Mouse (Mus musculus): ENCODE data around the gene Hectd4. TPM values are rescaled to one million over a fixed set of nuclear protein-coding genes. Genes with fewer than 3 reads are reported as not detected.

The Hectd4 gene
- polyA plus RNA-seq, 1 experiment from 2014 or later, result 4.1 TPM

- H3K27ac ChIP-seq, result no peak overlapping the region
- no peak overlapping the region for H3K9ac ChIP-seq
- ATAC-seq (ENCODE audit: insufficient number of reproducible peaks, low FRiP score, low TSS enrichment, low read depth), result no peak
- H3K4me2 ChIP-seq, result no peak overlapping the region
- H3K9me3 ChIP-seq, result no peaks in the 10 kb centered on the region
- WGBS, result 94% methylated on average over 8 of the region's 8 CpGs
- no peaks in the 10 kb centered on the region for H3K27me3 ChIP-seq
- H3K36me3 ChIP-seq, result peaks cover 50% of the 10 kb centered on the region
- no peak overlapping the region for H3K4me3 ChIP-seq
- no peaks in the 10 kb centered on the region for H3K4me1 ChIP-seq
These were observed 42.4 kb downstream of the Hectd4 start for GRCm38 (mm10) chr5:121262415-121262814.

- no peak for ATAC-seq (ENCODE audit: insufficient number of reproducible peaks, low FRiP score, low TSS enrichment, low read depth)
- Histone ChIP-seq H3K27me3 (no peaks in the 10 kb centered on the region), H3K4me2 (no peak overlapping the region), H3K9ac (no peak overlapping the region), H3K27ac (no peak overlapping the region), H3K36me3 (peaks cover 60% of the 10 kb centered on the region), H3K4me1 (no peaks in the 10 kb centered on the region), H3K9me3 (no peaks in the 10 kb centered on the region), H3K4me3 (no peak overlapping the region)
- 88% methylated on average over 2 of the region's 2 CpGs for WGBS
These were observed 44.6 kb downstream of the Hectd4 start for GRCm38 (mm10) chr5:121264593-121264992.

- ATAC-seq (ENCODE audit: insufficient number of reproducible peaks, low FRiP score, low TSS enrichment, low read depth), result no peak
- H3K36me3 ChIP-seq, result peaks cover 64% of the 10 kb centered on the region
- 88% methylated on average over 7 of the region's 7 CpGs for WGBS
These were observed 46.8 kb downstream of the Hectd4 start for GRCm38 (mm10) chr5:121266741-121267382.

GRCm38 (mm10) chr5:121271046-121271445 is 51.0 kb downstream of the Hectd4 start:
- no peaks in the 10 kb centered on the region for H3K4me1 ChIP-seq
- H3K27ac ChIP-seq, result no peak overlapping the region
- H3K27me3 ChIP-seq, result no peaks in the 10 kb centered on the region
- H3K9ac ChIP-seq, result no peak overlapping the region
- H3K4me2 ChIP-seq, result no peak overlapping the region
- no peaks in the 10 kb centered on the region for H3K9me3 ChIP-seq
- no peak overlapping the region for H3K4me3 ChIP-seq
- ATAC-seq (ENCODE audit: insufficient number of reproducible peaks, low FRiP score, low TSS enrichment, low read depth), result no peak
- peaks cover 74% of the 10 kb centered on the region for H3K36me3 ChIP-seq
- 84% methylated on average over 7 of the region's 7 CpGs for WGBS

More at GRCm38 (mm10) chr5:121266741-121267382, 46.8 kb downstream of the Hectd4 start:
- no peak overlapping the region for H3K27ac ChIP-seq
- no peak overlapping the region for H3K4me2 ChIP-seq
- no peaks in the 10 kb centered on the region for H3K4me1 ChIP-seq
- no peak overlapping the region for H3K9ac ChIP-seq
- no peaks in the 10 kb centered on the region for H3K9me3 ChIP-seq
- H3K4me3 ChIP-seq, result no peak overlapping the region
- no peaks in the 10 kb centered on the region for H3K27me3 ChIP-seq

- Histone ChIP-seq H3K36me3 (peaks cover 66% of the 10 kb centered on the region), H3K9ac (no peak overlapping the region), H3K4me3 (no peak overlapping the region), H3K4me1 (no peaks in the 10 kb centered on the region), H3K9me3 (no peaks in the 10 kb centered on the region), H3K27ac (no peak overlapping the region), H3K27me3 (no peaks in the 10 kb centered on the region), H3K4me2 (no peak overlapping the region)
- no peak for ATAC-seq (ENCODE audit: insufficient number of reproducible peaks, low FRiP score, low TSS enrichment, low read depth)
- WGBS, result 76% methylated on average over 1 of the region's 1 CpGs
These were observed 56.8 kb downstream of the Hectd4 start for GRCm38 (mm10) chr5:121276808-121277207.

GRCm38 (mm10) chr5:121280456-121280855 is 60.4 kb downstream of the Hectd4 start:
- H3K9ac ChIP-seq, result no peak overlapping the region
- no peak overlapping the region for H3K27ac ChIP-seq
- H3K4me2 ChIP-seq, result no peak overlapping the region
- no peak overlapping the region for H3K4me3 ChIP-seq
- H3K27me3 ChIP-seq, result no peaks in the 10 kb centered on the region
- 90% methylated on average over 4 of the region's 4 CpGs for WGBS
- H3K9me3 ChIP-seq, result no peaks in the 10 kb centered on the region
- no peaks in the 10 kb centered on the region for H3K4me1 ChIP-seq
- ATAC-seq (ENCODE audit: insufficient number of reproducible peaks, low FRiP score, low TSS enrichment, low read depth), result no peak
- peaks cover 54% of the 10 kb centered on the region for H3K36me3 ChIP-seq

- Histone ChIP-seq H3K4me3 (no peak overlapping the region), H3K27ac (no peak overlapping the region), H3K27me3 (no peaks in the 10 kb centered on the region), H3K36me3 (peaks cover 62% of the 10 kb centered on the region), H3K4me1 (no peaks in the 10 kb centered on the region), H3K9me3 (no peaks in the 10 kb centered on the region), H3K4me2 (no peak overlapping the region), H3K9ac (no peak overlapping the region)
- ATAC-seq (ENCODE audit: insufficient number of reproducible peaks, low FRiP score, low TSS enrichment, low read depth), result no peak
- WGBS, result 85% methylated on average over 9 of the region's 9 CpGs
These were observed 63.0 kb downstream of the Hectd4 start for GRCm38 (mm10) chr5:121283051-121283450.

GRCm38 (mm10) chr5:121284816-121285215 is 64.8 kb downstream of the Hectd4 start:
- Histone ChIP-seq H3K27me3 (no peaks in the 10 kb centered on the region), H3K4me3 (no peak overlapping the region), H3K36me3 (peaks cover 62% of the 10 kb centered on the region), H3K9ac (no peak overlapping the region), H3K4me2 (no peak overlapping the region), H3K9me3 (no peaks in the 10 kb centered on the region), H3K4me1 (no peaks in the 10 kb centered on the region), H3K27ac (no peak overlapping the region)
- 92% methylated on average over 5 of the region's 5 CpGs for WGBS
- no peak for ATAC-seq (ENCODE audit: insufficient number of reproducible peaks, low FRiP score, low TSS enrichment, low read depth)

GRCm38 (mm10) chr5:121287213-121287612 is 67.2 kb downstream of the Hectd4 start:
- Histone ChIP-seq H3K36me3 (peaks cover 64% of the 10 kb centered on the region), H3K27ac (no peak overlapping the region), H3K4me3 (no peak overlapping the region), H3K4me2 (no peak overlapping the region), H3K9ac (no peak overlapping the region), H3K9me3 (no peaks in the 10 kb centered on the region), H3K4me1 (no peaks in the 10 kb centered on the region), H3K27me3 (no peaks in the 10 kb centered on the region)
- no peak for ATAC-seq (ENCODE audit: insufficient number of reproducible peaks, low FRiP score, low TSS enrichment, low read depth)
- 88% methylated on average over 2 of the region's 2 CpGs for WGBS

- peaks cover 78% of the 10 kb centered on the region for H3K36me3 ChIP-seq
- no peak overlapping the region for H3K27ac ChIP-seq
- no peak for ATAC-seq (ENCODE audit: insufficient number of reproducible peaks, low FRiP score, low TSS enrichment, low read depth)
- H3K4me2 ChIP-seq, result no peak overlapping the region
- no peaks in the 10 kb centered on the region for H3K27me3 ChIP-seq
- no peaks in the 10 kb centered on the region for H3K4me1 ChIP-seq
- no peak overlapping the region for H3K9ac ChIP-seq
- H3K4me3 ChIP-seq, result no peak overlapping the region
- no peaks in the 10 kb centered on the region for H3K9me3 ChIP-seq
- WGBS, result 95% methylated on average over 3 of the region's 3 CpGs
These were observed 70.3 kb downstream of the Hectd4 start for GRCm38 (mm10) chr5:121290289-121290688.

GRCm38 (mm10) chr5:121292309-121293165 is 72.5 kb downstream of the Hectd4 start:
- ATAC-seq (ENCODE audit: insufficient number of reproducible peaks, low FRiP score, low TSS enrichment, low read depth), result no peak
- Histone ChIP-seq H3K4me2 (no peak overlapping the region), H3K36me3 (peaks cover 84% of the 10 kb centered on the region), H3K27me3 (no peaks in the 10 kb centered on the region), H3K27ac (no peak overlapping the region), H3K9ac (no peak overlapping the region), H3K9me3 (no peaks in the 10 kb centered on the region), H3K4me3 (no peak overlapping the region), H3K4me1 (no peaks in the 10 kb centered on the region)
- 80% methylated on average over 16 of the region's 16 CpGs for WGBS

- Histone ChIP-seq H3K9me3 (no peaks in the 10 kb centered on the region), H3K27me3 (no peaks in the 10 kb centered on the region), H3K9ac (no peak overlapping the region), H3K4me2 (no peak overlapping the region), H3K4me3 (no peak overlapping the region), H3K4me1 (no peaks in the 10 kb centered on the region), H3K27ac (no peak overlapping the region), H3K36me3 (peaks cover 91% of the 10 kb centered on the region)
- WGBS, result 83% methylated on average over 7 of the region's 7 CpGs
- no peak for ATAC-seq (ENCODE audit: insufficient number of reproducible peaks, low FRiP score, low TSS enrichment, low read depth)
These were observed 85.0 kb downstream of the Hectd4 start for GRCm38 (mm10) chr5:121305009-121305408.
